Mouse (Mus musculus): ENCODE data around the gene Tex33. TPM values are rescaled to one million over a fixed set of nuclear protein-coding genes. Genes with fewer than 3 reads are reported as not detected.

The Tex33 gene
- polyA plus RNA-seq, 1 experiment from 2014 or later = not detected

DNA sequence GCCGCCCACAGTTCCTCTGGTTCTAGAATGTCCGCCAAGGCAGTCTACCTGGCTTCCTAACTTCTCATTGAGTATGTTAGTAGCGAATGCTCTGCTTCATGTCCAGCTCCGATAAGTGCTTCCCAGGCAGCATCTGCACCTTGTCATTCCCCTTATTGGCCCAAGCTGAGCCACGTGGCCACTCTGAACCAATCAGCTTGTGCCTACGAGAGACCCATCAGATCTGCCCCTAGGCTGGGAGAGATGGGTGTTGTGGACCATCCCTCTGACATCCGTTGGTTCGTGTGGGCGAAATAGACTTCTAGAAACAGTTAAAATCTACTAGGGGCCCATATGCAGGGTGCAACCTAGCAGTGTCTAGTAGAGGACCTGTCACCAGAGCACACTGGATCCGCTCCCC, 17.9 kb downstream of the Tex33 start:
- H3K4me1 ChIP-seq (ENCODE audit: control insufficient read depth, insufficient read depth, low read length) = no peaks in the 10 kb centered on the region
- no peak overlapping the region for H3K9ac ChIP-seq (ENCODE audit: low read depth, low read length)
- ATAC-seq (replicated peaks; ENCODE audit: insufficient number of reproducible peaks, low FRiP score, low TSS enrichment) = no peak
- H3K36me3 ChIP-seq (ENCODE audit: control insufficient read depth, insufficient read depth, low read length) = no peaks in the 10 kb centered on the region
- H3K4me3 ChIP-seq (ENCODE audit: low read depth, low read length) = no peak overlapping the region
- no peak overlapping the region for H3K4me2 ChIP-seq
- no peaks in the 10 kb centered on the region for H3K9me3 ChIP-seq (replicated peaks; ENCODE audit: control insufficient read depth, low read length)
- H3K27me3 ChIP-seq (ENCODE audit: control insufficient read depth, insufficient read depth, low read length) = peaks cover 2% of the 10 kb centered on the region; the same call in 1 of the 2 replicates
- H3K27ac ChIP-seq (ENCODE audit: low read depth, low read length) = no peak overlapping the region
- WGBS (ENCODE audit: insufficient replicate concordance) = 77% methylated on average over 10 of the region's 10 CpGs

DNA sequence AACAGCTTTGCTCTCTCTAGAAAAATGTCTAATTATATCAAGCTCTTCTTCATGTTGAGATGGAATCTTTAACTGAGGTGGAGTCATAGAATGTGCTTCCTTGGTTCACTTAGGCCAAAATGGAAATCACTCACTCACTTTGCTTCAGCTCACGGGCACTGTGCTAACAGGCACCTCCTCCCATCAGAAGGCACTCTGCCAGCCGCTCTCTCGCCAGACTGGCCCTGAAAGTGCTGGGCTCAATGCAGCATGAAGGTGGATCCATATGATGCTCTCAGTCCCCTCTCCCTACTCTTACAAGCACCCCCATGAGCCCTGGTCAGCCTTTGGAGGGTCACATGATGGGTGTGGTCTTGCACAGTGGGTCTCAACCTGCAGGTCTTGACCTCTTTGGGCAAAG, 21.5 kb downstream of the Tex33 start:
- Histone ChIP-seq H3K4me2 (no peak overlapping the region), H3K27me3 (ENCODE audit: control insufficient read depth, insufficient read depth, low read length) (peaks cover 4% of the 10 kb centered on the region; the same call in 1 of the 2 replicates), H3K27ac (ENCODE audit: low read depth, low read length) (no peak overlapping the region), H3K36me3 (ENCODE audit: control insufficient read depth, insufficient read depth, low read length) (no peaks in the 10 kb centered on the region), H3K9me3 (replicated peaks; ENCODE audit: control insufficient read depth, low read length) (no peaks in the 10 kb centered on the region), H3K4me3 (ENCODE audit: low read depth, low read length) (no peak overlapping the region), H3K9ac (ENCODE audit: low read depth, low read length) (no peak overlapping the region), H3K4me1 (ENCODE audit: control insufficient read depth, insufficient read depth, low read length) (no peaks in the 10 kb centered on the region)
- no peak for ATAC-seq (replicated peaks; ENCODE audit: insufficient number of reproducible peaks, low FRiP score, low TSS enrichment)
- 65% methylated on average over 3 of the region's 3 CpGs for WGBS (ENCODE audit: insufficient replicate concordance)

DNA sequence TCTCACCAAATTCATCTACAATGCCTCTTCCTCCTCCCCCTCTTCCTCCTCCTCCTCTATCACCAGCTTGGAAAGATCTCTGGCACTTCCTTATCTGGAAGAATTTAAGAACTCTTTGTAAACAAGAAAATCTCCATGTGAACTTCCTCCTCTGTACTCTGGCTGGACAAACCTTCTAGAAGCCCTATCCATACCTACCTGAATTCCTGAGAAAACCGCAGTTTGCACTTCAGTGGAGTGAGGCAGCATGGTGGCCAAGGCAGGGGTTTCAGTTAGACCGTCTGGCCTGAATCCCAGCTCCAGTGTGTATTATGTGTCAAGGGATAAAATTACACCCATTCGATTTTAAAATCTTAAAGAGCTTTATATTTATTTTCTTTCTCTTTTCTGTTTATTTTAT, 22.9 kb downstream of the Tex33 start:
- Histone ChIP-seq H3K27ac (ENCODE audit: low read depth, low read length) (no peak overlapping the region), H3K36me3 (ENCODE audit: control insufficient read depth, insufficient read depth, low read length) (no peaks in the 10 kb centered on the region), H3K4me2 (no peak overlapping the region), H3K27me3 (ENCODE audit: control insufficient read depth, insufficient read depth, low read length) (peaks cover 9% of the 10 kb centered on the region), H3K9ac (ENCODE audit: low read depth, low read length) (no peak overlapping the region), H3K4me1 (ENCODE audit: control insufficient read depth, insufficient read depth, low read length) (no peaks in the 10 kb centered on the region), H3K9me3 (replicated peaks; ENCODE audit: control insufficient read depth, low read length) (no peaks in the 10 kb centered on the region), H3K4me3 (ENCODE audit: low read depth, low read length) (no peak overlapping the region)
- no peak for ATAC-seq (replicated peaks; ENCODE audit: insufficient number of reproducible peaks, low FRiP score, low TSS enrichment)
- 57% methylated on average over 3 of the region's 3 CpGs for WGBS (ENCODE audit: insufficient replicate concordance)

DNA sequence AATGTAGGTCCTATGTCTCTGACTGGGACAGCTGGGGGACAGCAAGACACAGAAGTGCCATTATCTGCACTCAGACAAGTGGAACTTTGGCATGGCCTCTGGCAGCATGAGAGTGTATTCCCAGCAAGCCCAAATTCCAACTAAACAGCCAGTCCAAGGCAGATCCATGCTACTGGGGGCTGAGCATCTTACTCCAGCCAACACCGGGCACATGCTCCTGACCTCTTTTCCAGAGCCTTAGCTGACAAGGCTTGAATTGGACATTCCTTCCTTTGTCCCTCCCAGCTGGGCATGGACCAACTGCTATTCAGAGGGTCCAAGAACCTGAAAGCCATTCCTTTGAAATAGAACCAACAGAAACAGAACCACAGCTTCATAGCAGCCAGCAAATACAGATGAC, 26.1 kb downstream of the Tex33 start:
- H3K4me1 ChIP-seq (ENCODE audit: control insufficient read depth, insufficient read depth, low read length) = no peaks in the 10 kb centered on the region
- H3K27me3 ChIP-seq (ENCODE audit: control insufficient read depth, insufficient read depth, low read length) = peaks cover 13% of the 10 kb centered on the region
- no peak overlapping the region for H3K4me3 ChIP-seq (ENCODE audit: low read depth, low read length)
- ATAC-seq (replicated peaks; ENCODE audit: insufficient number of reproducible peaks, low FRiP score, low TSS enrichment) = no peak
- no peaks in the 10 kb centered on the region for H3K36me3 ChIP-seq (ENCODE audit: control insufficient read depth, insufficient read depth, low read length)
- WGBS (ENCODE audit: insufficient replicate concordance) = 85% methylated on average over 1 of the region's 1 CpGs
- no peak overlapping the region for H3K9ac ChIP-seq (ENCODE audit: low read depth, low read length)
- H3K4me2 ChIP-seq = no peak overlapping the region
- no peak overlapping the region for H3K27ac ChIP-seq (ENCODE audit: low read depth, low read length)
- H3K9me3 ChIP-seq (replicated peaks; ENCODE audit: control insufficient read depth, low read length) = no peaks in the 10 kb centered on the region

DNA sequence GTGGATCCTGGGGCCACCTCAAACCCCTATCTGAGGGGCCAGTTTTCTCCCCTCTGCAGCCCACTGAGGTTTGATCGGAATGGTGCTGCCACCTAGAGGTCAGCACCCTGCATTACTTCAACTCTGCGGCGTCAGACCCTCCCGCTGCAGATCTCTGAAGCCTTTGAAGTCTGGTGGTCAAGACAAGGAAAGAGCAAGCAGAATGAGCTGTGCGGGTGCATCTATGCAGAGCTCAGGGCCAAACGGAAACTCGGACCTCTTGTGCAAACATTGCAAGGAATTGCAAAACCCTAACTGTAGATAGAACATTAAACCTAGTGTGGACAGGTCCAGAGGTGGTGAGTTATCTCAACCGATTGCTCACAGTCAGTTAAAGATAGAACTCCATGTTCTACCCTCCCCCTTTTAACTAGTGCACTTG, 26.8 kb downstream of the Tex33 start:
- H3K9me3 ChIP-seq (replicated peaks; ENCODE audit: control insufficient read depth, low read length) = no peaks in the 10 kb centered on the region
- no peak overlapping the region for H3K9ac ChIP-seq (ENCODE audit: low read depth, low read length)
- no peak overlapping the region for H3K4me2 ChIP-seq
- WGBS (ENCODE audit: insufficient replicate concordance) = 4% methylated on average over 8 of the region's 8 CpGs
- H3K4me1 ChIP-seq (ENCODE audit: control insufficient read depth, insufficient read depth, low read length) = no peaks in the 10 kb centered on the region
- ATAC-seq (replicated peaks; ENCODE audit: insufficient number of reproducible peaks, low FRiP score, low TSS enrichment) = no peak
- H3K4me3 ChIP-seq (ENCODE audit: low read depth, low read length) = no peak overlapping the region
- H3K27ac ChIP-seq (ENCODE audit: low read depth, low read length) = no peak overlapping the region
- no peaks in the 10 kb centered on the region for H3K36me3 ChIP-seq (ENCODE audit: control insufficient read depth, insufficient read depth, low read length)
- H3K27me3 ChIP-seq (ENCODE audit: control insufficient read depth, insufficient read depth, low read length) = peaks cover 13% of the 10 kb centered on the region

DNA sequence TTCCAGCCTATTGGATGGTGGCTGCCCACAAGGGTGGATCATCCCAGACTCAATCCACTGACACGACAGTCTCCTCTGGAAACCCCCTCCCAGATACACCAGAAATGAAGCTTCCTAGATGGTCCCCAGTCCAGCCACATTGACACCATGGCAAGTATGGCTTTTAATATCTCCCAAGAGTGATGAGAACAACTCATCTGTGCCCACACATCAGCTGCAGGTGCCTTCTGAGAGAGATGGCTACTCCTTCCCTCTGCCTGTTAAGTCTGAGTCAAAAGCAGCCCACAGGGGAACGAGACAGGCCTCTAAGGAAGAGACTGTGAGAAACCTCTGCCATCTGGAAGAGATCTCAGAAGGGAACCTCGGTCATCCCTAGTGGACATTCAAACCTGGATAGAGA, 27.9 kb downstream of the Tex33 start:
- Histone ChIP-seq H3K4me2 (no peak overlapping the region), H3K4me3 (ENCODE audit: low read depth, low read length) (no peak overlapping the region), H3K4me1 (ENCODE audit: control insufficient read depth, insufficient read depth, low read length) (no peaks in the 10 kb centered on the region), H3K9me3 (replicated peaks; ENCODE audit: control insufficient read depth, low read length) (no peaks in the 10 kb centered on the region), H3K9ac (ENCODE audit: low read depth, low read length) (no peak overlapping the region), H3K27me3 (ENCODE audit: control insufficient read depth, insufficient read depth, low read length) (peaks cover 13% of the 10 kb centered on the region), H3K36me3 (ENCODE audit: control insufficient read depth, insufficient read depth, low read length) (no peaks in the 10 kb centered on the region), H3K27ac (ENCODE audit: low read depth, low read length) (no peak overlapping the region)
- no peak for ATAC-seq (replicated peaks; ENCODE audit: insufficient number of reproducible peaks, low FRiP score, low TSS enrichment)
- 58% methylated on average over 3 of the region's 3 CpGs for WGBS (ENCODE audit: insufficient replicate concordance)

DNA sequence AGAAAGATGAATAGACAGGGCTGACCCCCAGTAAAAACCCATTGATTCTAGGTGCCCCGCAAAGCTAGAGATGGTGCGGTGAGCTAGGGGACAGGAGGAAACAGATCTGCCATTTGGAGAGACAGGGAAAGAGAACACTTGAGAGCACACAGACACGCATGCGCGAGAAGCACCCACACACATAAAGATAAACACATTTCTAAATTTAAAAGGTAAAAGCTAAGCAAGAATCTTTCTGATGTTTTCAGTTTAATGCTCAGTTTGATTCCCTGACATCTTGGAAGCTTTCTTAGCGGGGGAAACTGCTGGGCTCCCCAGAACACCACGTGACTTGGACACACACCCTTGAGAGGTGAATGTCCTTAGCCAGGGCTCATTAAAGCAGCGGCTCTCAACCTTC, 28.8 kb downstream of the Tex33 start:
- no peak overlapping the region for H3K4me2 ChIP-seq
- no peaks in the 10 kb centered on the region for H3K36me3 ChIP-seq (ENCODE audit: control insufficient read depth, insufficient read depth, low read length)
- H3K4me3 ChIP-seq (ENCODE audit: low read depth, low read length) = no peak overlapping the region
- WGBS (ENCODE audit: insufficient replicate concordance) = 75% methylated on average over 8 of the region's 8 CpGs
- H3K27ac ChIP-seq (ENCODE audit: low read depth, low read length) = no peak overlapping the region
- H3K4me1 ChIP-seq (ENCODE audit: control insufficient read depth, insufficient read depth, low read length) = no peaks in the 10 kb centered on the region
- no peak overlapping the region for H3K9ac ChIP-seq (ENCODE audit: low read depth, low read length)
- no peak for ATAC-seq (replicated peaks; ENCODE audit: insufficient number of reproducible peaks, low FRiP score, low TSS enrichment)
- H3K9me3 ChIP-seq (replicated peaks; ENCODE audit: control insufficient read depth, low read length) = no peaks in the 10 kb centered on the region
- peaks cover 13% of the 10 kb centered on the region for H3K27me3 ChIP-seq (ENCODE audit: control insufficient read depth, insufficient read depth, low read length)

DNA sequence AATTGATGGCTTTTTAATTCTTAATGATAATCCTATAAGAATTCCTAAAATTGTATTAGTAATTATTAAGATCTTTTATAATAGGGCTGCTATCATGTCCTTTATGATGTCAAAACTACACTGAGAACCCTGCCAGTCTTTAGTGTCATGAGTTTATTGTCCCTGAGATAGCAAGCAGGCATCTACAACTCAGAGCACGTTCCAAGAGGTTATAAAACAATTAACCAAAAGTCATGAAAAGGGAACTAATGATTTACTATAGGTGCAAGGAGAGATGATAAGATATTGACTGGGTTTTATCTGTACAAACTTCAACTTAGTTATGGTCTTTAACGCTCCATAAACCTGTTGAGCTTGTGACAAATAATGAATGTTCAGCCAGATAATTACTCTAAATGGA, 29.8 kb downstream of the Tex33 start:
- no peaks in the 10 kb centered on the region for H3K4me1 ChIP-seq (ENCODE audit: control insufficient read depth, insufficient read depth, low read length)
- H3K9ac ChIP-seq (ENCODE audit: low read depth, low read length) = no peak overlapping the region
- H3K27ac ChIP-seq (ENCODE audit: low read depth, low read length) = no peak overlapping the region
- no peak overlapping the region for H3K4me2 ChIP-seq
- H3K4me3 ChIP-seq (ENCODE audit: low read depth, low read length) = no peak overlapping the region
- ATAC-seq (replicated peaks; ENCODE audit: insufficient number of reproducible peaks, low FRiP score, low TSS enrichment) = no peak
- peaks cover 13% of the 10 kb centered on the region for H3K27me3 ChIP-seq (ENCODE audit: control insufficient read depth, insufficient read depth, low read length)
- no peaks in the 10 kb centered on the region for H3K36me3 ChIP-seq (ENCODE audit: control insufficient read depth, insufficient read depth, low read length)
- H3K9me3 ChIP-seq (replicated peaks; ENCODE audit: control insufficient read depth, low read length) = no peaks in the 10 kb centered on the region
- WGBS (ENCODE audit: insufficient replicate concordance) = 80% methylated on average over 2 of the region's 2 CpGs

DNA sequence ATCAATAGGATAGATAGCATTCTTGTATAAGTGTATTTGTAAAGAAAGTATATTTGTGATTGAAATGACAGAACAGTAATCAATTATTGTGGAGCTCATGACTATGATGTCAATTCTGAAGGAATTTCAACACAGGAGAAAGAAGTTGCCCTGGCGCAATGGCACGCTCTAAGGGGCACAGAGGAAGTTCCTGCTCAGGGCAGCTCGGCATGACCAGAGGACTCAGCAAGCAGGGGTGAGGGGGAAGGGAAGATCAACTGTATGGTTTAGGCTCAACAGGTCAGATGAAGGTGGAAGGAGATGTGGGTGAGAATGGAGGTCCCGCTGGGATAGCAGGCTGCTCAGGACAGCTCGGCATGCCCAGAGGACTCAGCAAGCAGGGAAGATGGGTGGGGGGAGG, 40.2 kb downstream of the Tex33 start:
- Histone ChIP-seq H3K4me3 (ENCODE audit: low read depth, low read length) (no peak overlapping the region), H3K9me3 (replicated peaks; ENCODE audit: control insufficient read depth, low read length) (no peaks in the 10 kb centered on the region), H3K4me1 (ENCODE audit: control insufficient read depth, insufficient read depth, low read length) (no peaks in the 10 kb centered on the region), H3K4me2 (no peak overlapping the region), H3K9ac (ENCODE audit: low read depth, low read length) (no peak overlapping the region), H3K36me3 (ENCODE audit: control insufficient read depth, insufficient read depth, low read length) (no peaks in the 10 kb centered on the region), H3K27me3 (ENCODE audit: control insufficient read depth, insufficient read depth, low read length) (no peaks in the 10 kb centered on the region), H3K27ac (ENCODE audit: low read depth, low read length) (no peak overlapping the region)
- 88% methylated on average over 5 of the region's 5 CpGs for WGBS (ENCODE audit: insufficient replicate concordance)
- no peak for ATAC-seq (replicated peaks; ENCODE audit: insufficient number of reproducible peaks, low FRiP score, low TSS enrichment)
